Mouse (Mus musculus): ENCODE measurements at regions not wholly inside any gene's neighbourhood (a gene's known extent, or its start where the extent isn't known, plus 50 kb on each side); places are given as distances from the start of the nearest gene placed in this dataset.
"Not testable (repeated sequence)": the region's sequence is repeated elsewhere in the genome, so short reads cannot be mapped to it uniquely, and the experiment has no call there.

GRCm38 (mm10) chr6:68964012-68964411 is 1428.4 kb upstream of the Tacstd2 start:
- Histone ChIP-seq H3K27ac (ENCODE audit: insufficient read depth, low read depth) (no peak overlapping the region), H3K79me2 (replicated peaks; ENCODE audit: control insufficient read depth, extremely low read depth, insufficient read depth, poor library complexity, severe bottlenecking) (no peaks in the 10 kb centered on the region), H3K27me3 (replicated peaks) (no peaks in the 10 kb centered on the region), H3K4me1 (ENCODE audit: control insufficient read depth in 1 of 2, insufficient read depth in 2 of 2) (no peaks in the 10 kb centered on the region), H3K4me2 (ENCODE audit: insufficient read depth, low read depth, poor library complexity, severe bottlenecking) (no peak overlapping the region), H3K4me3 (replicated peaks in 1 of 3; ENCODE audit: low read depth in 2 of 3, low read length in 2 of 3, poor library complexity in 1 of 3) (no peak overlapping the region), H3K9me3 (replicated peaks; ENCODE audit: low read length) (no peaks in the 10 kb centered on the region), H3K9ac (ENCODE audit: insufficient read depth, low read depth) (no peak overlapping the region), H3K36me3 (replicated peaks in 1 of 2; ENCODE audit: control insufficient read depth in 1 of 2, insufficient read depth in 1 of 2, low read length in 1 of 2) (no peaks in the 10 kb centered on the region)
- peak; percentile 22 for DNase-seq (ENCODE audit: extremely low read depth)
- dilution Hi-C loops (cut with MboI; ENCODE audit: extremely low pct_ligation_motif_present, extremely low pct_unique_long_range_greater_than_20kb, low sequenced_read_pairs), result no loop called here
- in situ Hi-C loops (cut with MboI; ENCODE audit: low pct_ligation_motif_present, low pct_unique_long_range_greater_than_20kb, low sequenced_read_pairs), result no loop called here
- no peak for TF ChIP-seq EP300 (IDR thresholded peaks at IDR 0.05; ENCODE audit: low read length)
- TF ChIP-seq SMC3 (IDR thresholded peaks at IDR 0.05; ENCODE audit: low read depth, low read length), result peak; percentile 53
- TF ChIP-seq POLR2AphosphoS2 (IDR thresholded peaks at IDR 0.05; ENCODE audit: low read depth, low read length), result no peak
- TF ChIP-seq CTCF (conservative IDR thresholded peaks at IDR 0.05 in 1 of 2, IDR thresholded peaks at IDR 0.05 in 1 of 2; ENCODE audit: low read depth in 2 of 2, low read length in 2 of 2), result peak; percentile 21 to 64; a peak in 2 of 4 replicates
- TF ChIP-seq ETS1 (conservative IDR thresholded peaks at IDR 0.05; ENCODE audit: low read depth, low read length), result no peak
- peak; percentile 38 for TF ChIP-seq RAD21 (IDR thresholded peaks at IDR 0.05; ENCODE audit: low read depth, low read length)
- no peak for TF ChIP-seq ELF1 (IDR thresholded peaks at IDR 0.05; ENCODE audit: low read depth, low read length)

GRCm38 (mm10) chr6:68938104-68938503 is 1402.5 kb upstream of the Tacstd2 start:
- in situ Hi-C loops (cut with MboI; ENCODE audit: low pct_ligation_motif_present, low pct_unique_long_range_greater_than_20kb, low sequenced_read_pairs), result loop anchor here (25.0 kb wide), 1 partner anchor 124 kb away; no protein-coding TSS in a partner anchor
- H3K9me3 ChIP-seq (replicated peaks; ENCODE audit: low read length); H3K4me3 ChIP-seq (replicated peaks in 1 of 3; ENCODE audit: low read depth in 2 of 3, low read length in 2 of 3, poor library complexity in 1 of 3); H3K27ac ChIP-seq (ENCODE audit: insufficient read depth, low read depth); H3K4me2 ChIP-seq (ENCODE audit: insufficient read depth, low read depth, poor library complexity, severe bottlenecking); H3K27me3 ChIP-seq (replicated peaks); H3K4me1 ChIP-seq (ENCODE audit: control insufficient read depth in 1 of 2, insufficient read depth in 2 of 2); H3K79me2 ChIP-seq (replicated peaks; ENCODE audit: control insufficient read depth, extremely low read depth, insufficient read depth, poor library complexity, severe bottlenecking); H3K36me3 ChIP-seq (replicated peaks in 1 of 2; ENCODE audit: control insufficient read depth in 1 of 2, insufficient read depth in 1 of 2, low read length in 1 of 2); H3K9ac ChIP-seq (ENCODE audit: insufficient read depth, low read depth); dilution Hi-C loops (cut with MboI; ENCODE audit: extremely low pct_ligation_motif_present, extremely low pct_unique_long_range_greater_than_20kb, low sequenced_read_pairs): not testable (repeated sequence)
- TF ChIP-seq CTCF (conservative IDR thresholded peaks at IDR 0.05 in 1 of 2, IDR thresholded peaks at IDR 0.05 in 1 of 2; ENCODE audit: low read depth in 2 of 2, low read length in 2 of 2), result peak; percentile 21 to 67; a peak in 2 of 4 replicates
- TF ChIP-seq SMC3 (IDR thresholded peaks at IDR 0.05; ENCODE audit: low read depth, low read length), result peak; percentile 78
- TF ChIP-seq ZC3H11A (IDR thresholded peaks at IDR 0.05; ENCODE audit: low read depth, low read length), result peak; percentile 48; the same call in 1 of the 2 replicates
- peak; percentile 58 for TF ChIP-seq RAD21 (IDR thresholded peaks at IDR 0.05; ENCODE audit: low read depth, low read length)
- peak; percentile 48 for DNase-seq (ENCODE audit: extremely low read depth)

- H3K27me3 ChIP-seq (replicated peaks); H3K9me3 ChIP-seq (replicated peaks; ENCODE audit: low read length); H3K27ac ChIP-seq (ENCODE audit: insufficient read depth, low read depth); H3K4me2 ChIP-seq (ENCODE audit: insufficient read depth, low read depth, poor library complexity, severe bottlenecking); H3K9ac ChIP-seq (ENCODE audit: insufficient read depth, low read depth); H3K4me3 ChIP-seq (replicated peaks in 1 of 3; ENCODE audit: low read depth in 2 of 3, low read length in 2 of 3, poor library complexity in 1 of 3); H3K79me2 ChIP-seq (replicated peaks; ENCODE audit: control insufficient read depth, extremely low read depth, insufficient read depth, poor library complexity, severe bottlenecking); dilution Hi-C loops (cut with MboI; ENCODE audit: extremely low pct_ligation_motif_present, extremely low pct_unique_long_range_greater_than_20kb, low sequenced_read_pairs); H3K36me3 ChIP-seq (replicated peaks in 1 of 2; ENCODE audit: control insufficient read depth in 1 of 2, insufficient read depth in 1 of 2, low read length in 1 of 2); H3K4me1 ChIP-seq (ENCODE audit: control insufficient read depth in 1 of 2, insufficient read depth in 2 of 2): not testable (repeated sequence)
- peak; percentile 21 for DNase-seq (ENCODE audit: extremely low read depth)
- TF ChIP-seq SMC3 (IDR thresholded peaks at IDR 0.05; ENCODE audit: low read depth, low read length) (peak; percentile 46), RAD21 (IDR thresholded peaks at IDR 0.05; ENCODE audit: low read depth, low read length) (peak; percentile 50), CTCF (conservative IDR thresholded peaks at IDR 0.05 in 1 of 2, IDR thresholded peaks at IDR 0.05 in 1 of 2; ENCODE audit: low read depth in 2 of 2, low read length in 2 of 2) (peak in 1 of 2 experiments; percentile 55; a peak in 2 of 4 replicates)
- in situ Hi-C loops (cut with MboI; ENCODE audit: low pct_ligation_motif_present, low pct_unique_long_range_greater_than_20kb, low sequenced_read_pairs), result loop anchor here (25.0 kb wide), 1 partner anchor 130 kb away; no protein-coding TSS in a partner anchor
These were observed 1396.3 kb upstream of the Tacstd2 start for GRCm38 (mm10) chr6:68931860-68932259.

All from CH12.LX (cell line).